Mouse (Mus musculus): ENCODE data around the gene Sec14l2. TPM values are rescaled to one million over a fixed set of nuclear protein-coding genes. Genes with fewer than 3 reads are reported as not detected.
A peak's percentile ranks its signal among the peaks of the same experiment; 100 is the strongest.

Sec14l2 gene
- 1.5 and 2.4 TPM in 2 replicates for polyA plus RNA-seq (2015; fragmentation: Nextera tagmentation; extraction: Ambion mirVana)

GRCm38 (mm10) chr11:4122742-4123579, at the start of gene Sec14l2:
Gene Sec14l2 (minus strand): TSS chr11:4123415.
- Histone ChIP-seq H3K9ac (replicated peaks) (no peak within 1 kb of the TSS), H3K27ac (replicated peaks) (no peak within 1 kb of the TSS), H3K27me3 (no peaks in the 10 kb centered on the region; the same call in 1 of the 2 replicates), H3K4me3 (no peak within 1 kb of the TSS), H3K4me2 (replicated peaks) (no peak within 1 kb of the TSS), H3K4me1 (peaks cover 10% of the 10 kb centered on the region), H3K36me3 (no peaks in the 10 kb centered on the region), H3K9me3 (no peaks in the 10 kb centered on the region)
- ATAC-seq (replicated peaks), result no peak
- WGBS, result 65% methylated on average over 10 of the region's 10 CpGs

- Histone ChIP-seq H3K4me1 (peaks cover 28% of the 10 kb centered on the region), H3K4me3 (no peak overlapping the region), H3K27ac (replicated peaks) (no peak overlapping the region), H3K4me2 (replicated peaks) (no peak overlapping the region), H3K9ac (replicated peaks) (no peak overlapping the region), H3K27me3 (no peaks in the 10 kb centered on the region), H3K36me3 (peaks cover 92% of the 10 kb centered on the region), H3K9me3 (no peaks in the 10 kb centered on the region)
- WGBS, result 93% methylated on average over 7 of the region's 7 CpGs
- no peak for ATAC-seq (replicated peaks)
Observed at GRCm38 (mm10) chr11:4166467-4167090, 43.4 kb upstream of the Sec14l2 start.

GRCm38 (mm10) chr11:4164701-4165100, 41.5 kb upstream of the Sec14l2 start:
- H3K27me3 ChIP-seq, result no peaks in the 10 kb centered on the region
- no peak for ATAC-seq (replicated peaks)
- no peak overlapping the region for H3K27ac ChIP-seq (replicated peaks)
- no peak overlapping the region for H3K4me3 ChIP-seq
- peaks cover 39% of the 10 kb centered on the region for H3K4me1 ChIP-seq
- H3K4me2 ChIP-seq (replicated peaks), result no peak overlapping the region
- WGBS, result 95% methylated on average over 2 of the region's 2 CpGs
- H3K9me3 ChIP-seq, result no peaks in the 10 kb centered on the region
- H3K9ac ChIP-seq (replicated peaks), result no peak overlapping the region; the same call in 1 of the 2 replicates
- H3K36me3 ChIP-seq, result peaks cover 78% of the 10 kb centered on the region

- peak overlapping the region; percentile 56 for H3K4me3 ChIP-seq
- 7% methylated on average over 15 of the region's 15 CpGs for whole genome bisulfite sequencing
- no peak; the same call in 1 of the 2 replicates for ATAC-seq (replicated peaks)
Observed at GRCm38 (mm10) chr11:4160758-4161480, 37.7 kb upstream of the Sec14l2 start.

GRCm38 (mm10) chr11:4159808-4160708, 36.8 kb upstream of the Sec14l2 start, which contains the start of the genes Ccdc157 and Sf3a1:
Gene Ccdc157 (minus strand): TSS chr11:4160293.
Gene Sf3a1 (plus strand): TSS chr11:4160350.
- Histone ChIP-seq H3K27ac (replicated peaks) (peak within 1 kb of the TSS; percentile 85), H3K4me3 (peak within 1 kb of the TSS; percentile 56), H3K4me1 (peaks cover 46% of the 10 kb centered on the region), H3K4me2 (replicated peaks) (peak within 1 kb of the TSS; percentile 91), H3K36me3 (peaks cover 34% of the 10 kb centered on the region), H3K9ac (replicated peaks) (peak within 1 kb of the TSS; percentile 60), H3K27me3 (no peaks in the 10 kb centered on the region), H3K9me3 (no peaks in the 10 kb centered on the region)
- peak; percentile 98 for ATAC-seq (replicated peaks)
- WGBS, result 2% methylated on average over 54 of the region's 54 CpGs

More at GRCm38 (mm10) chr11:4160758-4161480, 37.7 kb upstream of the Sec14l2 start:
- Histone ChIP-seq H3K27me3 (no peaks in the 10 kb centered on the region), H3K36me3 (peaks cover 42% of the 10 kb centered on the region), H3K4me1 (peaks cover 46% of the 10 kb centered on the region), H3K9me3 (no peaks in the 10 kb centered on the region), H3K9ac (replicated peaks) (peak overlapping the region; percentile 60), H3K4me2 (replicated peaks) (peak overlapping the region; percentile 91), H3K27ac (replicated peaks) (peak overlapping the region; percentile 85)

GRCm38 (mm10) chr11:4158676-4159075, 35.5 kb upstream of the Sec14l2 start:
- Histone ChIP-seq H3K36me3 (peaks cover 21% of the 10 kb centered on the region), H3K9ac (replicated peaks) (no peak overlapping the region), H3K27ac (replicated peaks) (no peak overlapping the region), H3K9me3 (no peaks in the 10 kb centered on the region), H3K4me2 (replicated peaks) (no peak overlapping the region), H3K27me3 (no peaks in the 10 kb centered on the region), H3K4me1 (peaks cover 38% of the 10 kb centered on the region), H3K4me3 (no peak overlapping the region)
- 89% methylated on average over 3 of the region's 3 CpGs for WGBS
- no peak for ATAC-seq (replicated peaks)

- WGBS, result 88% methylated on average over 5 of the region's 5 CpGs
- H3K4me1 ChIP-seq, result peaks cover 11% of the 10 kb centered on the region
- no peak overlapping the region for H3K4me3 ChIP-seq
- no peak overlapping the region for H3K9ac ChIP-seq (replicated peaks)
- H3K9me3 ChIP-seq, result no peaks in the 10 kb centered on the region
- ATAC-seq (replicated peaks), result no peak
- no peaks in the 10 kb centered on the region for H3K27me3 ChIP-seq
- no peak overlapping the region for H3K4me2 ChIP-seq (replicated peaks)
- no peaks in the 10 kb centered on the region for H3K36me3 ChIP-seq
- H3K27ac ChIP-seq (replicated peaks), result no peak overlapping the region
Observed at GRCm38 (mm10) chr11:4155641-4156040, 32.4 kb upstream of the Sec14l2 start.

- WGBS, result 97% methylated on average over 7 of the region's 7 CpGs
- no peaks in the 10 kb centered on the region for H3K36me3 ChIP-seq
- no peaks in the 10 kb centered on the region for H3K9me3 ChIP-seq
- no peak for ATAC-seq (replicated peaks)
- no peaks in the 10 kb centered on the region for H3K27me3 ChIP-seq
- H3K4me3 ChIP-seq, result no peak overlapping the region
- no peak overlapping the region for H3K4me2 ChIP-seq (replicated peaks)
- no peak overlapping the region for H3K27ac ChIP-seq (replicated peaks)
- H3K9ac ChIP-seq (replicated peaks), result no peak overlapping the region
- H3K4me1 ChIP-seq, result no peaks in the 10 kb centered on the region
Observed at GRCm38 (mm10) chr11:4153694-4154093, 30.5 kb upstream of the Sec14l2 start.

GRCm38 (mm10) chr11:4149886-4150285, 26.7 kb upstream of the Sec14l2 start:
- Histone ChIP-seq H3K9ac (replicated peaks) (no peak overlapping the region), H3K4me3 (no peak overlapping the region), H3K4me2 (replicated peaks) (no peak overlapping the region), H3K27ac (replicated peaks) (no peak overlapping the region), H3K27me3 (no peaks in the 10 kb centered on the region), H3K36me3 (no peaks in the 10 kb centered on the region), H3K9me3 (no peaks in the 10 kb centered on the region), H3K4me1 (no peaks in the 10 kb centered on the region)
- no peak for ATAC-seq (replicated peaks)
- WGBS, result 82% methylated on average over 6 of the region's 6 CpGs

GRCm38 (mm10) chr11:4148536-4149156, 25.4 kb upstream of the Sec14l2 start:
- WGBS, result 81% methylated on average over 9 of the region's 9 CpGs
- Histone ChIP-seq H3K27ac (replicated peaks) (no peak overlapping the region), H3K4me3 (no peak overlapping the region), H3K9ac (replicated peaks) (no peak overlapping the region), H3K4me1 (no peaks in the 10 kb centered on the region), H3K27me3 (no peaks in the 10 kb centered on the region), H3K36me3 (no peaks in the 10 kb centered on the region), H3K9me3 (no peaks in the 10 kb centered on the region), H3K4me2 (replicated peaks) (no peak overlapping the region)
- ATAC-seq (replicated peaks), result no peak

- no peak for ATAC-seq (replicated peaks)
- no peaks in the 10 kb centered on the region for H3K9me3 ChIP-seq
- 87% methylated on average over 5 of the region's 5 CpGs for WGBS
- H3K4me3 ChIP-seq, result no peak overlapping the region
- no peak overlapping the region for H3K4me2 ChIP-seq (replicated peaks)
- no peaks in the 10 kb centered on the region for H3K27me3 ChIP-seq
- H3K36me3 ChIP-seq, result peaks cover 3% of the 10 kb centered on the region
- no peak overlapping the region for H3K9ac ChIP-seq (replicated peaks)
- H3K27ac ChIP-seq (replicated peaks), result no peak overlapping the region
- H3K4me1 ChIP-seq, result no peaks in the 10 kb centered on the region
Observed at GRCm38 (mm10) chr11:4148120-4148519, 24.9 kb upstream of the Sec14l2 start.

Data from forebrain, embryonic 15.5 days (tissue).